Mouse (Mus musculus): ENCODE data around the gene Dock11.

DNA sequence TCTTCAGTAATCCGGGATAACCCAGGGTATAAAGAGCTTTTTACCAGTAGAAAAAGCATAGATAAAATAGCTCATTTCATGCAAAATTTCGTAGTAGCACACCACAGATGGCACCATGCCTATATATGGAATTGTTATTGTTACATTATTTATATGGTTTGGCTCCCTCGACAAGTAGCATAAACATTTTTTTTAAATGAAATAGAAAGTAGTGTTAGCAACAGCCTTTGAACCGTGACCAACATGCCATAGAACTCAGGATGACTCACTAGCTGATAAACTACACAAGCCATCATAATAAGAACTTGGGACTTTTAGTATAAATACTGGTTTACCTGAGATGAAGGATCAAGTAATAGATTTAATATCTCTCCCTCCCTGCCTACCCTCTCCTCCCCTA is 188.5 kb downstream of the Dock11 start:
- TF ChIP-seq TAL1 (IDR thresholded peaks at IDR 0.05; ENCODE audit: low read length): no peak
- TF ChIP-seq GATA1 (IDR thresholded peaks at IDR 0.05; ENCODE audit: low read length): no peak
